Mouse (Mus musculus) forebrain, embryonic 13.5 days (tissue): Measurements from ENCODE around the gene Rad17. TPM values are rescaled to one million over a fixed set of nuclear protein-coding genes. Genes with fewer than 3 reads are reported as not detected.

ENCODE experiments used
- ATAC-seq: fragments of 200-750 bp; cut with Nextera tagmentation; 2 replicates; pipeline ENCODE4 v1.8.0; 2017
- H3K27ac ChIP-seq: fragments of 300-500 bp; sonication (generic); 2 replicates; pipeline ENCODE4 v1.5.1; 2015; ENCODE audit warnings: inconsistent platforms, mild to moderate bottlenecking, moderate library complexity
- H3K27me3 ChIP-seq: fragments of 300-500 bp; sonication (generic); 2 replicates; pipeline ENCODE4 v1.6.1; 2015; ENCODE audit warnings: mild to moderate bottlenecking, inconsistent platforms
- H3K36me3 ChIP-seq: fragments of 300-500 bp; sonication (generic); 2 replicates; pipeline ENCODE4 v1.6.1; 2015; ENCODE audit warnings: mild to moderate bottlenecking, inconsistent platforms; ENCODE audit not compliant: poor library complexity, severe bottlenecking
- H3K4me1 ChIP-seq: fragments of 300-500 bp; sonication (generic); 2 replicates; pipeline ENCODE4 v1.6.1; 2015; ENCODE audit warnings: inconsistent platforms
- H3K4me2 ChIP-seq: fragments of 300-500 bp; sonication (generic); 2 replicates; pipeline ENCODE4 v1.6.1; 2015; ENCODE audit warnings: inconsistent platforms, mild to moderate bottlenecking, moderate library complexity
- H3K4me3 ChIP-seq: fragments of 300-500 bp; sonication (generic); 2 replicates; pipeline ENCODE4 v1.5.1; 2015; ENCODE audit warnings: mild to moderate bottlenecking, inconsistent platforms
- H3K9ac ChIP-seq: fragments of 300-500 bp; sonication (generic); 2 replicates; pipeline ENCODE4 v1.6.1; 2015; ENCODE audit warnings: mild to moderate bottlenecking, inconsistent platforms
- H3K9me3 ChIP-seq: fragments of 300-500 bp; sonication (generic); replicated peaks from 2 replicates; pipeline ENCODE4 v1.6.1; 2016; ENCODE audit warnings: inconsistent platforms
- WGBS: fragments of 180-500 bp; shearing (Covaris S2); methylation state at CpG from one replicate; pipeline ENCODE4 v1.1.7; 2015; 5-methylcytosine and 5-hydroxymethylcytosine counted together
- polyA plus RNA-seq: library from polyadenylated mRNA; unstranded; fragments of >200 nt; fragmentation: Nextera tagmentation; extraction: Ambion mirVana; gene quantifications from 2 replicates; pipeline ENCODE4 v1.2.1, GENCODE M21; 2015

The Rad17 gene
- polyA plus RNA-seq, 1 experiment from 2014 or later = 24.4 TPM

DNA sequence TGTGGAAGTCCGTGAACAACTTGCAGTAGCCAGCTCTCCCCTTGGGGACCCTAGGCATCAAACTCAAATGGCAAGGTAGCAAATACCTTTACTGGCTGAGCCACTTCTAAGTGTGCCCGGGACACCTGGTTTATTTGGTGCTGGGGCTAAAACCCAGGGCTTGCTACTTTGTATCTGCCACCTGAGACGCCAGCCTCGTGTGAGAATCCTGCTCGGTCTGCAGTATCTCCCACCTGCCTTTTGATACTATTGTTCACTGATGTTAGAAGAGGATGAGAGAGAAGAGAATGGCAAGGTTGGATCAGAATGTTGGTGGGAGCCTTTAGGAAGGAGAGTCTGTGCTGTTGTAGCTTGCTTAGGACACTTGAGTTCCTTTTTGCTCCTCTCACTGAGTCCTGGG, 7.2 kb upstream of the Rad17 start:
- H3K9me3 ChIP-seq = no peaks in the 10 kb centered on the region
- H3K36me3 ChIP-seq = peaks cover 18% of the 10 kb centered on the region
- 90% methylated on average over 5 of the region's 5 CpGs for WGBS
- no peak overlapping the region for H3K4me3 ChIP-seq
- H3K9ac ChIP-seq = no peak overlapping the region
- no peak for ATAC-seq
- no peaks in the 10 kb centered on the region for H3K4me1 ChIP-seq
- H3K27ac ChIP-seq = no peak overlapping the region
- H3K4me2 ChIP-seq = no peak overlapping the region
- H3K27me3 ChIP-seq = no peaks in the 10 kb centered on the region

DNA sequence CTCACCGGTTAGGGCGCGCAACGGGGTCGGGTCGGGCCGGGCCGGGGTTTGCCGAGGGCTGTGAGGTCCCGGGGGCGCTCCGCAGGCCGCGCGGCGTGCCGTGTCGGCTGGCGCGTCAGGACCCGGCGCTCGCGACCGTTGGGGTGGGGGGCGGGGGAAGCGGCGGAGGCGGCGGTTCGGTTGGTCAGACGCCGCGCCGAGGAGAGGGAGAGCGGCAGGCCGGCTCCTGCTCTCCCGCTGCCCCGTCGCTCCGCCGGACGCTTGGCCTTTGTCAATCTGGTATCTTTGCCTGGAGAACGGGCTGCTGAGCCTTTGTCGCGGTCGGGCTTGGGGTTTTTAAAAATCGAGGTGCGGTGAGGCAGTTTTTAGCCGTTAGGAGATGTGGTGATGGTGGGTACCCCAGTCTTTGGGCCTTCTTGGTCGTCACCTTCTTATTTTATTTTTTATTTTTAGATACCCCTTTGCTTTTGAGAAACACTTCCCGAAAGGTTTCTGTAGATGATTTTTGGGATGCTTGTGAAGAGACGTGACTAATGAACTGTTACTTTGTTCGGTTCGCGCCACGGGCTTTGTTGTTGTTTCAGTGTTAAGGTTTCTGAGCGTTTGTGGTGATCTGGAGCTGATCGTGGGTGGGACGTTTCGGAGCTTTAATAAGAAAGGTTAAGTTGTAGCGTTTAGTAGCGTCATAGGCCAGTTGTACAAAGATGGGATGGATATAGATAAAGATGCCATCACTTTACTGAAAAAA, 762 bp upstream of the Rad17 start, which contains the start of gene Taf9:
Gene Taf9, plus strand, starts transcription at position 141 of the 748 bp plus-strand sequence.
- peaks cover 14% of the 10 kb centered on the region for H3K4me1 ChIP-seq
- peak within 1 kb of the TSS; percentile 97 for H3K4me3 ChIP-seq
- peaks cover 20% of the 10 kb centered on the region for H3K36me3 ChIP-seq
- H3K27me3 ChIP-seq = no peaks in the 10 kb centered on the region
- WGBS = under 1% methylated on average over 42 of the region's 63 CpGs
- H3K9ac ChIP-seq = peak within 1 kb of the TSS; percentile 90
- no peaks in the 10 kb centered on the region for H3K9me3 ChIP-seq
- peak within 1 kb of the TSS; percentile 97 for H3K27ac ChIP-seq
- no peak for ATAC-seq
- peak within 1 kb of the TSS; percentile 86 for H3K4me2 ChIP-seq

DNA sequence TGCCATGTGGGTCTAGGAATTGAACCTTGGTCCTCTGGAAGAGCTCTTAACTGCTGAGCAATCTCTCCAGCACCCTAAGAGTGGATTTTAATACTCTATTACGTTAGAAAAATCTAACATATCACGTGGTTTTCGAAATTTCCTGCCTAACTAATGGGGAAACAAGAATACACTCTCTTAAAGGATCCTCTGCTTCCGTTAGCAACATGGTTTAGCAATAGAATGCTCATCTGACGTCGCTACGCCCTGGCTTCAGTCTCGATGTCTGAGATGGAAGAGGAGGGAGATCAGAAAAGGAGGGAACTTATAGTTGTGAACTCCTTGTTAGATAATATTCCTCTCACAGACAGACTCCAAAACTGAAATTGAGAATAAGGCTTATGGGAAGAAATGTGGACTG, 2.6 kb downstream of the Rad17 start:
- Histone ChIP-seq H3K4me2 (no peak overlapping the region), H3K27me3 (no peaks in the 10 kb centered on the region), H3K36me3 (peaks cover 44% of the 10 kb centered on the region), H3K4me3 (no peak overlapping the region), H3K9ac (no peak overlapping the region), H3K27ac (no peak overlapping the region), H3K9me3 (no peaks in the 10 kb centered on the region), H3K4me1 (peaks cover 14% of the 10 kb centered on the region)
- whole genome bisulfite sequencing = 95% methylated on average over 8 of the region's 8 CpGs
- ATAC-seq = no peak

DNA sequence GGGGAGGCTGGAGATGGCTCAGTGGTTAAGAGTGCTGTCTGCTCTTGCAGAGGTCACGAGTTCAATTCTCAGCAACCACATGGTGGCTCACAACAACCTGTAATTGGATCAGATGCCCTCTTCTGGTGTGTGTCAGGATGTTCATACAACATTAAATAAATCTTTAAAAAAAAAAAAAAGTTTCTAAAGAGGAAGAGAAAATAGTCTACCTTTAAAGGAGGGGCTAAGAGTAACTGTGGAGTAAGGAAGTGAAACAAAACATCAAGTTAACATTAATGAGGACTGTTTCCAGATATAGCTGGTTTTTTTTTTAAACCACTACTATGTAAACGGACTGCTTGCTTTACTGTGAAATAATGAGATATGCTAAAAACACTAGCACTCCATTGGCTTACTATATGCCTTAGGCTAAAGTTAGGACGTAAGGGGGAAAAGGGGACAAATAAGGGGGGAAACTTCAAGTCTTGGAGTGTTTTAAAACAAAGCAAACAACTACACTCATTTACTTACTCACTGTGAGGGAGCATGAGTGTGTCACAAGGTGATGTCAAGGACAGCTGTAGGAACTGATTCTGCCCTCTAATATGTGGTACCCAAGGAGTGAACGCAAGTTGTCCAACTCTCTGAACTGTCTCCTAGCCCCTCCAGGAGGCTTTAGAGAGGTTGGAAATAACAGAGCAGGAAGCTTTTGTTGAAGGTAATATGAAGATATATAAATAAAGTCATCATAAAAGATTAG, 8.2 kb downstream of the Rad17 start:
- Histone ChIP-seq H3K9ac (no peak overlapping the region), H3K36me3 (peaks cover 80% of the 10 kb centered on the region), H3K4me1 (no peaks in the 10 kb centered on the region), H3K27ac (no peak overlapping the region), H3K27me3 (no peaks in the 10 kb centered on the region), H3K4me3 (no peak overlapping the region), H3K4me2 (no peak overlapping the region), H3K9me3 (no peaks in the 10 kb centered on the region)
- 95% methylated on average over 4 of the region's 4 CpGs for WGBS
- ATAC-seq = no peak

DNA sequence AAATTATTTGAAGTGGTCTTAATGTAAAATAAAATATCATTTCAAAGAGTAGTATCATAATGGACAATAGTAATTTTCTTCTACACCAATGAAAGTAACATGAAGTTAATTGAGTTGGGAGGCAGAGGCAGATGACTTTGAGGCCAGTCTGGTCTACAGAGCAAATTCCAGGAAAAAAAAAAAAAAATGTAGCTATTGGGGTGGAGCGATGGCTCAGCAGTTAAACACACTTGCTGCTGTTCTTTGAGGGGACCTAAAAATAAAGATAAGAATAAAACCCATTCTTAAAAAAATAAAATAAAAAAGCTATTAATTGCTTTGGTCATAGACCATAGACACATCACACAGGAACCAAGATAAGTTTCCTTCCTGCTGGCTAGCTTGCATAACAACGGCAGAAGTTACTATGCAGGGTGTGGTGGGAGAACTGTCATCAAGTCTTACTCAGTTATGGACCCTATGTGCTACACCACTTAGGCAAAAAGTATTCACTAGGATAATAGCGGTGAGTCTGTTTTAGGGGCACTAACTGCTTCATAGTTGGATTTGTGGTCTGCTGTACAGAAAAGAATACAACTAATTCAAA, 16.7 kb downstream of the Rad17 start:
- no peak overlapping the region for H3K27ac ChIP-seq
- peaks cover 74% of the 10 kb centered on the region for H3K36me3 ChIP-seq
- no peaks in the 10 kb centered on the region for H3K4me1 ChIP-seq
- 94% methylated on average over 3 of the region's 3 CpGs for WGBS
- no peak overlapping the region for H3K4me3 ChIP-seq
- H3K9me3 ChIP-seq = no peaks in the 10 kb centered on the region
- no peak for ATAC-seq
- no peak overlapping the region for H3K4me2 ChIP-seq
- H3K9ac ChIP-seq = no peak overlapping the region
- H3K27me3 ChIP-seq = no peaks in the 10 kb centered on the region

DNA sequence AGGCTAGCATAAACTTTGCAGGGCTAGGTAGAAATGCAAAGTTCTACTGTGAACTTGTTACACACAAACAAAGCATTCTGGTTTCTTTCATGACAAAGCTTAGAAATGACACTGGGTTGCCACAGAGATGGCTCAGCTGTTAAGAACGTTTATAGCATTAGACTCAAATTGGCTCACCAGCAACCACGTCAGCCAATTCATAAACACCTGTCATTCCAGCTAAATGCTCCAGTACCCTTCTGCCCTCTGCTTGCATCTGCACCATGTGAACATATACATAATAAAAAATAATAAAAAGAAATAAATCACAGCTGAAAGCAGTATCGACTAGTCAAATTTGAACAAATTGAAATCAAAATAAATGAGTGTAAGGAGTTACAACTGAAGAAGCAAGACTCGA, 28.6 kb downstream of the Rad17 start:
- Histone ChIP-seq H3K36me3 (peaks cover 78% of the 10 kb centered on the region), H3K9ac (no peak overlapping the region), H3K27ac (no peak overlapping the region), H3K27me3 (peaks cover 6% of the 10 kb centered on the region), H3K4me1 (no peaks in the 10 kb centered on the region), H3K4me2 (no peak overlapping the region), H3K9me3 (no peaks in the 10 kb centered on the region), H3K4me3 (no peak overlapping the region)
- WGBS = 82% methylated on average over 4 of the region's 4 CpGs
- ATAC-seq = no peak

DNA sequence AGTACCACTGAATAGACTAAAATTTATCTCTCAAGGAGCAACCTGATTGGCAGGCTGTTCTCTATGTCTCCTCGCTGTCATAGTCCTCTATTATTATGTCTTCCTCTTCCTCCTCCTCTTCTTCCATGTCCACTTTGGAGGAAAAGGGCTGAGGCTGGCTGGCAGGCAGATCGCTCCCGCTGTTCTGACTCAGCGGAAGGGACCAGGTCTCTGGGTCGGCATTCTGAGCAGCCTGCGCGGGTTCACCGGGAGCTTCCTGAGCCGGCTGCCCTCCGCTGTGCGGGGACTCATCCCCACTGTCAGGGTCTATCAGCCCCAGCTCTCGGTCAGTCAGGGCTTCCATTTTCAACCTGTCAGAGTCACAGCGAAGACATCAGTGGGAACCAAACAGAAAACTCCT, 33.3 kb downstream of the Rad17 start:
- Histone ChIP-seq H3K9me3 (no peaks in the 10 kb centered on the region), H3K36me3 (peaks cover 42% of the 10 kb centered on the region), H3K27me3 (peaks cover 23% of the 10 kb centered on the region), H3K9ac (no peak overlapping the region), H3K27ac (no peak overlapping the region), H3K4me2 (no peak overlapping the region), H3K4me1 (peaks cover 8% of the 10 kb centered on the region), H3K4me3 (no peak overlapping the region)
- ATAC-seq = no peak
- 83% methylated on average over 13 of the region's 13 CpGs for WGBS

DNA sequence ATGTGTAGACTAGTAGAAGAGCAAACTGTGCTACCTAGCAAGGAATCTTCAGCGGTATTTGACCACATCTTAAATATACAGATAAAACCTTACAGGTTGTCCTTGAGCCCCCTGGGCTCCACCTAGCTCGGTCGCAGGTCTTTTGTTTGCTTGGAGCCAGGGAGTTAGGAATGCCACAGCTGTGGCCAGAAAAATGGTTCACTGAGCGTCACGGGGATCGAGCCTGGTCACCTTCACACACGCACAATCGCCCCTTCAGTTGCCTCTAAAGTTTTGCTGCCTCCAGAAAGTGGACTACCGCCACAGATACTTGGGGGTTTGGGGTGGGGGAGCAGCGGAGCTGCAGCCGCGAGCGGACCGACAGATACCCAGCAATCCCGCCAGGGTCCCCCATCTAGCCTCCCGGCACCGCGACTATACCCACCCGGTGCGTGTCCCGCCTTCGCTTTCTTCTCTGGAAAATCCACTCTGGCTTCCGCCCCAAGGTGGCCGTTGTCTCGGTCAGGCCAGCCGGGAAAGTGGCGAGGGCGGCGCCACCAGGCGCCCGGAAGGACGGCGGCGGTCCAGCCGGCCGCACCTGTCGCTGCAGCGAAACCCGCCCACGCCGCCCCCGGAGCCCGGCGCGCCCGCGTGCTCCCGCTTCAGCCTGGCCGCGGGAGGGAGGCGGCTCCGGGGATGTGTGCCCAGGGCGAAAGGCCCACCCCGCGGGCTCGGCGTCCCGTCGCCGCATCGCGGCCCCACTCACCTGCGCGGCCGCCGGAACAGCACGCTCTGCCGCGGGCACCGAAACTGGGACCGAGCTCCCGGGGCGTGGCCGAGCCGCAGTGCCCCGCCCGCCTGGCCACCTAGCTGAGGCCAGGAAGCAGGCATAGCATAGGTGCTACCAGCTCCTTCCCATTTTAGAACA, 34.4 kb downstream of the Rad17 start, which contains the start of gene Marveld2:
Gene Marveld2, minus strand, starts transcription at position 791 of the 907 bp plus-strand sequence.
- Histone ChIP-seq H3K27me3 (peaks cover 23% of the 10 kb centered on the region), H3K9me3 (no peaks in the 10 kb centered on the region), H3K36me3 (peaks cover 34% of the 10 kb centered on the region), H3K9ac (peak within 1 kb of the TSS; percentile 71), H3K4me2 (peak within 1 kb of the TSS; percentile 95), H3K4me3 (peak within 1 kb of the TSS; percentile 60), H3K4me1 (peaks cover 8% of the 10 kb centered on the region), H3K27ac (no peak within 1 kb of the TSS)
- peak; percentile 61 for ATAC-seq
- 1% methylated on average over 61 of the region's 77 CpGs for WGBS

DNA sequence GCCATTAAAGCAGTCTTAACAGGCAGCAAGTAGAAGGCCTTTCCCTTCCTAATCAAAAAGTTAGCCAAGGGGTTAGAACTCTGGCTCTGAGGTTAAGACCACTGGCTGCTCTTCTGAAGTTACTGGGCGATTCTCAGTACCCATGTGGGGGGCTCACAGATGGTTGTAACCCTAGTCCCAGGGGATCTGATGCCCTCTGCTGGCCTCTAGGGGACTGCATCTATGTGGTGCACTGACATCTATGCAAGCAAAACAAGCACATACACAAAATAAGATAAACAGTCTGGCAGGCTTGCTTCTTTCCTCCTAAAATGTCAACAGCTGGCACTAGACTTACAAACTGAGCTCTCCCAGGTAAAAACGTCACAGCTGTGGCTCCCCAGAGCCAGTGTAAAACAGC, 37.9 kb downstream of the Rad17 start:
- peaks cover 23% of the 10 kb centered on the region for H3K27me3 ChIP-seq
- ATAC-seq = no peak
- H3K9me3 ChIP-seq = no peaks in the 10 kb centered on the region
- H3K36me3 ChIP-seq = peaks cover 10% of the 10 kb centered on the region
- H3K4me3 ChIP-seq = no peak overlapping the region
- H3K4me2 ChIP-seq = no peak overlapping the region
- H3K9ac ChIP-seq = no peak overlapping the region
- no peak overlapping the region for H3K27ac ChIP-seq
- H3K4me1 ChIP-seq = peaks cover 8% of the 10 kb centered on the region
- 62% methylated on average over 2 of the region's 2 CpGs for WGBS

DNA sequence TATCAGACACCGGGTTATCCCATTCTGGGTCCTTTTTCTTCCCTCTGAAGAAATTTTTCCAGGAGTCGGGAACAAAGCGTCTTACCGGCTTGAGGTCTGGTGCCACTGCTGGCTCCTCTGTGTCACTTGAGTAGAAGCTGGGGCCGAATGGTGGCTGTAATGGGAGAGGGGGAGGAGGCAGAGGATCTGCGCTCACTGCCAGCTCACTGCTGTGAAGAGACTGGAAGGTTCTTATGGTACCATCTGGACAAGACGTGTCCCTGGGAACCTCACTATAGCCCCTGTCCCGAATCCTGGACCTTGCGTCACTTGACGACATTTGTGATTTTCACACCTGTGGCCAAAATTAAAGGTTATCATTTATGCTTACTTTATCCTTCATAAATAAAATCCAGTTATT, 38.6 kb downstream of the Rad17 start:
- H3K9me3 ChIP-seq = no peaks in the 10 kb centered on the region
- H3K27me3 ChIP-seq = peaks cover 18% of the 10 kb centered on the region
- H3K4me2 ChIP-seq = no peak overlapping the region
- H3K36me3 ChIP-seq = peaks cover 4% of the 10 kb centered on the region
- 90% methylated on average over 10 of the region's 10 CpGs for WGBS
- ATAC-seq = no peak
- H3K4me3 ChIP-seq = no peak overlapping the region
- no peak overlapping the region for H3K27ac ChIP-seq
- peaks cover 8% of the 10 kb centered on the region for H3K4me1 ChIP-seq
- no peak overlapping the region for H3K9ac ChIP-seq

DNA sequence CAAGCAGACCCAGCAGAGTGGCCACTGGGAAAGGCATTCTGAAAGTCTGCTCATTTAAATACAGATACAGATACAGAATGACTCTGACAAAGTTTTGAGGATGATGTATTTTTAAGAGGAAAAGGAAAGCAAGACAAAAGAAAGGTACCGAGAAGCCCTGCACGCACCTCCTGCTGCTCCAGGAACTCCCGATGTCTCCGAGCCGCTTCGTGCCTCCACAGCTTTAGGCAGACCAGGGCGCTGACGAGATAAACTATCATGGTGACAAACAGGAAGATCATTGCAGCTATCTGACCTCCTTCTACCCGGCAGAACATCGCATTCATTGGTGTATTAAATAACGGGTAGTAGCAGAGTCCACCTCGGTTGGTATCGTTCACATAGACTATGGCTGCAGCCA, 39.6 kb downstream of the Rad17 start:
- 0 out of 2 replicates have a peak, but pooled peaks cover under 1% of the 10 kb centered on the region for H3K4me1 ChIP-seq
- no peak overlapping the region for H3K9ac ChIP-seq
- no peak overlapping the region for H3K4me3 ChIP-seq
- ATAC-seq = no peak
- no peak overlapping the region for H3K4me2 ChIP-seq
- 0 out of 2 replicates have a peak, but pooled peaks cover 3% of the 10 kb centered on the region for H3K36me3 ChIP-seq
- H3K27me3 ChIP-seq = peaks cover 10% of the 10 kb centered on the region
- 95% methylated on average over 13 of the region's 13 CpGs for WGBS
- no peaks in the 10 kb centered on the region for H3K9me3 ChIP-seq
- no peak overlapping the region for H3K27ac ChIP-seq
